Mouse (Mus musculus): ENCODE data around the gene Srrm2.

- TF ChIP-seq POLR2A (IDR thresholded peaks at IDR 0.05; ENCODE audit: low read depth, low read length) (no peak), CTCF (IDR thresholded peaks at IDR 0.05; ENCODE audit: extremely low read depth, insufficient read length, insufficient replicate concordance, low read depth, low read length) (no peak)
Measured at GRCm38 (mm10) chr17:23786510-23786931, 3.8 kb upstream of the Srrm2 start.
